Mouse (Mus musculus) ES-E14 (cell line): ENCODE results near the gene Gm49027. TPM values are rescaled to one million over a fixed set of nuclear protein-coding genes. Genes with fewer than 3 reads are reported as not detected.

Source experiments
- DNase-seq: peaks from one replicate; pipeline ENCODE4 v3.0.0-alpha.2; 2013; ENCODE audit warnings: low read depth, low spot score
- H3K27ac ChIP-seq: 2 replicates; pipeline ENCODE4 v1.5.1; 2012; ENCODE audit warnings: low read depth, mild to moderate bottlenecking, low read length, moderate library complexity, mixed read lengths; ENCODE audit not compliant: poor library complexity, insufficient read depth, severe bottlenecking
- H3K36me3 ChIP-seq: 2 replicates; pipeline ENCODE4 v1.6.1; 2012; ENCODE audit warnings: mild to moderate bottlenecking, low read length, moderate library complexity, mixed read lengths; ENCODE audit not compliant: control insufficient read depth, poor library complexity, insufficient read depth, severe bottlenecking
- H3K4me1 ChIP-seq, 2 experiments: fragments of 150-350 bp in 1 of 2; sonication (generic) in 1 of 2; 2 replicates each; pipeline ENCODE4 v1.6.1; 2012; ENCODE audit warnings: low read length in 2 of 2, mild to moderate bottlenecking in 1 of 2, mixed read lengths in 1 of 2; ENCODE audit not compliant: control insufficient read depth in 2 of 2, insufficient read depth in 2 of 2, poor library complexity in 1 of 2
- H3K4me3 ChIP-seq, 2 experiments: fragments of 150-350 bp in 1 of 2; sonication (generic) in 1 of 2; 2 replicates each; pipeline ENCODE4 v1.5.1; 2012; ENCODE audit warnings: low read length in 2 of 2, low read depth in 1 of 2, mild to moderate bottlenecking in 1 of 2, mixed read lengths in 1 of 2; ENCODE audit not compliant: insufficient read depth in 1 of 2, poor library complexity in 1 of 2, severe bottlenecking in 1 of 2
- H3K9ac ChIP-seq: 2 replicates; pipeline ENCODE4 v1.6.1; 2012; ENCODE audit warnings: low read depth, mild to moderate bottlenecking, low read length, mixed read lengths; ENCODE audit not compliant: poor library complexity, insufficient read depth, severe bottlenecking
- H3K9me3 ChIP-seq: fragments of 150-350 bp; sonication (generic); 2 replicates; pipeline ENCODE4 v1.6.1; 2012; ENCODE audit warnings: low read depth, mild to moderate bottlenecking, low read length; ENCODE audit not compliant: control insufficient read depth, insufficient read depth
- CHD2 ChIP-seq: IDR thresholded peaks from 2 replicates; pipeline ENCODE4 v1.6.1; 2014; ENCODE audit warnings: mild to moderate bottlenecking, low read depth, low read length, inconsistent platforms
- HCFC1 ChIP-seq: IDR thresholded peaks from 2 replicates; pipeline ENCODE4 v1.6.1; 2012; ENCODE audit warnings: low read length, inconsistent platforms, borderline replicate concordance; ENCODE audit not compliant: insufficient read depth
- MAFK ChIP-seq: IDR thresholded peaks from 2 replicates; pipeline ENCODE4 v1.6.1; 2014; ENCODE audit warnings: mild to moderate bottlenecking, low read depth, low read length, inconsistent platforms; ENCODE audit not compliant: insufficient read depth
- ZC3H11A ChIP-seq: IDR thresholded peaks from 2 replicates; pipeline ENCODE4 v1.6.1; 2012; ENCODE audit warnings: low read depth, mild to moderate bottlenecking, inconsistent platforms, low read length, borderline replicate concordance
- ZNF384 ChIP-seq: IDR thresholded peaks from 2 replicates; pipeline ENCODE4 v1.6.1; 2012; ENCODE audit warnings: low read depth, low read length, inconsistent platforms
- in situ Hi-C, 2 experiments: fragments of 600-800 bp; cut with MboI; formaldehyde crosslinking; loops; one replicate each; pipeline ENCODE4 v1.15.1; 2025; ENCODE audit warnings: low sequenced_read_pairs in 2 of 2, inconsistent platforms in 1 of 2; ENCODE audit not compliant: unreplicated experiment in 2 of 2
- total RNA-seq: library from RNA; depleted of rRNA; stranded (reverse); fragments of 300-350 nt; gene quantifications from 2 replicates; pipeline ENCODE4 v1.2.3, GENCODE M21; 2012

The Gm49027 gene
- total RNA-seq, 1 experiment: 0.94 TPM

DNA sequence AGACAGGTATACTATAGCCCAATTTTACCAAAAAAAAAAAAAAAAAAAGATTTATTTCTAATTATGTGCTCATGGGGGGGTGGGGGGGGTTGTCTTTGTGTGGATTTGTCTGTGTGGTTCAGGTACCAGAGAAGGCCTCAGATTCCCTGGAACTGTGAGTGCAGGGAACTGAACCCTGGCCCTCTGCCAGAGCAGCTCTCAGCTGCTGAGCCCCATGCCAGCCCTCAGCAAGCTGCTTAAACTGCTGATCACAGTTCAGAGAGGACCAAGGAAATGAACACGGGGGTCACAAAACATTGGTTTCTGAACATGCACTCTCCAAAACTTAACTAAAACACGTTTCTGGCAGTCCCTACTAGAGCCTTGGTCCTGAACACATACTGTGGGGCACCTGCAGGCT, 31.2 kb upstream of the Gm49027 start:
- Histone ChIP-seq H3K27ac (no peak overlapping the region), H3K36me3 (peaks cover 12% of the 10 kb centered on the region), H3K9me3 (no peaks in the 10 kb centered on the region), H3K4me1 (no peaks in the 10 kb centered on the region), H3K4me3 (no peak overlapping the region), H3K9ac (no peak overlapping the region)
- DNase-seq: no peak
- no peak for TF ChIP-seq ZC3H11A
- no peak for TF ChIP-seq HCFC1
- TF ChIP-seq CHD2: no peak
- TF ChIP-seq ZNF384: no peak
- no peak for TF ChIP-seq MAFK
- in situ Hi-C loops: no loop called here

DNA sequence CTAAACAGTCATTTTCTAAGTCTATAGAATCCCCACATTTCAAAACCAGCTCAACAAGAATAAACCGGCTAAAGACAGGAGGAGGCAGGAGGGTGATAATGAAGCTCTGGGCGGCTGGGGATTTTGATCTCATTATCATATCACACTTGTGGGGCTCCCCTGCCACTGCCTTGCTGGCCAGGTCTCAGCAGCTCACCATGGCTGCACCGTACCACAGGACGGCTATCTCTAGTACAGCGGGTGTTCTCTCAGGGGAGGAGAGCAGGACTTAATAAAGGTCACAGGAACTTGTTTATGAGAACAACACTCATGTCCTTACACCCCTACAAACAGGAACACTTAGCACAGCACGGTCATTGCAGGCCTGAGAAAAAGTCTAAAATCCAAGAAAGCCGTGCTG, 30.4 kb upstream of the Gm49027 start:
- Histone ChIP-seq H3K9me3 (no peaks in the 10 kb centered on the region), H3K4me1 (no peaks in the 10 kb centered on the region), H3K4me3 (no peak overlapping the region), H3K27ac (no peak overlapping the region), H3K36me3 (peaks cover 12% of the 10 kb centered on the region), H3K9ac (no peak overlapping the region)
- TF ChIP-seq ZNF384: no peak
- in situ Hi-C loops: no loop called here
- no peak for DNase-seq

DNA sequence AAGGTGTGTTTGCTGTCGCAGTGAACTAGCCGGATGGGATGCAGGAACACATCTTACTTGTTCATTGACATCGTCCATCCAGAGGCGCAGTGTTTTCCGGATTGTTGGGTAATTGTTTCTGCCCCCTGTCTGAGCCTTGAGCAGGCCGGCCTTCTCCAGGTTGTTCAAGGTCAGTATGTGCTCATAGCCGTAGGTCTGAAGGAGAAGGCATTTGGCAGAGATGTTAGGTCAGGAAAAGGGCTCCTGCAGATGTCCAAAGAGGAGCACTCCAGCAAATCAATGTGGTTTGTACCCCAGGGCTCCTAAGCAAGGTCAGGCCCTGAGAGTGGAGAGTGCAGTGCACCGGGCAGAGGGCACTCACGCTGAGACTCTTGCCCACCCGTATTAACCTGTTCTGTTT, 8.5 kb upstream of the Gm49027 start:
- H3K36me3 ChIP-seq: peaks cover 28% of the 10 kb centered on the region
- in situ Hi-C loops: no loop called here
- DNase-seq: no peak
- no peak for TF ChIP-seq CHD2
- TF ChIP-seq ZNF384: no peak
- TF ChIP-seq MAFK: no peak
- TF ChIP-seq ZC3H11A: no peak
- TF ChIP-seq HCFC1: no peak
- no peak overlapping the region for H3K27ac ChIP-seq
- no peak overlapping the region for H3K9ac ChIP-seq
- H3K4me3 ChIP-seq: no peak overlapping the region
- H3K4me1 ChIP-seq: no peaks in the 10 kb centered on the region
- H3K9me3 ChIP-seq: no peaks in the 10 kb centered on the region

DNA sequence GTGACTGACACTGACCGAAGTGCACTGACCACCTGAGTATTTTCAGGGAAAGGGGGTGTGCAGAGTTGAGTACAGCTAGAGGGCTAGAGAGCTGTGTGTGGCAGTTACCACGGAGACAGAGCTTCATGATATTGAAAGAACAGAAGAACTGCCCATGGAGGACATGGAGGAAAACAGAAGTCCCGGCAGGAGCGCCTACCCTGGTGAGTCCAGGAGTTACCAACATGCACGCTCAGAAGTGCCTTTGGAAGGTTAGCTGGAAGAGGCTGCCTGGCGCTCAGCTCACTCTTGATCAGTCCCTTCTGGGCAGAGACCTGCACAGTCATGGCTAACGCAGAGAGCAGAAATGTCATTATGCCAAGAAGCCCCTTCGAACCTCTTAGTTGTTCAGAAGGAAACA, 4.8 kb upstream of the Gm49027 start:
- Histone ChIP-seq H3K27ac (no peak overlapping the region), H3K36me3 (peaks cover 25% of the 10 kb centered on the region)
- DNase-seq: no peak

DNA sequence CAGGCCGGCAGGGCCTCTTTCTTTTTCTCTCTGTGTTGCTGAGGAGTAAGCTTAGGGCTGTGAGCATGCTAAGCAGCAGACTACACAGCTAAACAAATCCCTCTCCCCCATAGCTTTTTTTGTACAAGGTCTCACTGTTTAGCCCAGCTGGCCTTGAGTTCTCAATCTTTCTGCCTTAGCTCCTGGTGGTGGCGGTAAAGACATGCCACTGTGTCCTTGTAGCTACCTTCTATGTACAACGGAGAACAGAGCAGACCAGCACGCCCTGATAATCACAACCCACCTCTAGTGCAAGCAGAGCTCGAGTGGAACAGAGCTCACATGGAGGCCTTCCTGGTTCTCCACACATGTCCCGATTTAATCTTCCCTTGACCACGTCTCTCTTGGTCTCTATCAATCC, 3.4 kb upstream of the Gm49027 start:
- H3K4me3 ChIP-seq: no peak overlapping the region
- in situ Hi-C loops: loop anchor here in 1 of 2 experiments (5.0 kb wide), 1 partner anchor 39 kb away; no protein-coding TSS in a partner anchor
- H3K36me3 ChIP-seq: peaks cover 23% of the 10 kb centered on the region
- DNase-seq: no peak
- H3K9me3 ChIP-seq: no peaks in the 10 kb centered on the region
- no peak overlapping the region for H3K9ac ChIP-seq
- TF ChIP-seq MAFK: no peak
- TF ChIP-seq CHD2: no peak
- TF ChIP-seq ZC3H11A: no peak
- TF ChIP-seq HCFC1: no peak
- no peak for TF ChIP-seq ZNF384
- peaks cover 0 to 2% of the 10 kb centered on the region in 2 experiments; a peak in 1 of 4 replicates for H3K4me1 ChIP-seq
- H3K27ac ChIP-seq: no peak overlapping the region

More for the DNA sequence above, 4.8 kb upstream of the Gm49027 start:
- Histone ChIP-seq H3K9ac (no peak overlapping the region), H3K4me3 (no peak overlapping the region), H3K4me1 (no peaks in the 10 kb centered on the region), H3K9me3 (no peaks in the 10 kb centered on the region)
- TF ChIP-seq CHD2: no peak
- TF ChIP-seq ZC3H11A: no peak
- in situ Hi-C loops: no loop called here
